Mouse (Mus musculus): ENCODE data around the gene Slfn9.

DNA sequence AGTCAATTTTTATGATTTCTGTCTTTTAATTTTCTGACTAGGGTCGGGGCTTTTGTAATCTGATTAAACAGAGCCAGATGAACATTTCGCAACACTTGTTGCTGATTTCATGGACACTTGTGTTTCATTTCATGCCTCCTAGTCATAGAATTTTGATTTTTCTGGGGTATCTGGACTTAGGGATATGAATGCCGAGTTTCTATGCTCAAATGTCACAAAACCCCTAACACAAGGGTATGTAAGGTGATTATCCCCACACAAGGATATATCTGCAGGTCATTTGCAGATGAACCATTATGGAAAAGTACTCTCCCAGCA is 62.0 kb downstream of the Slfn9 start:
- TF ChIP-seq CTCF (IDR thresholded peaks at IDR 0.05; ENCODE audit: extremely low read depth, insufficient read length, insufficient replicate concordance, low read depth, low read length) (no peak), POLR2A (IDR thresholded peaks at IDR 0.05; ENCODE audit: low read depth, low read length) (no peak)
